Mouse (Mus musculus) forebrain, embryonic 10.5 days (tissue): ENCODE measurements at regions not wholly inside any gene's neighbourhood (a gene's known extent, or its start where the extent isn't known, plus 50 kb on each side); places are given as distances from the start of the nearest gene placed in this dataset.

Experiments
- DNase-seq: peaks from one replicate; pipeline ENCODE4 v3.0.0-alpha.2; 2017; ENCODE audit warnings: low spot score; ENCODE audit errors: extremely low spot score
- H3K27ac ChIP-seq: fragments of 300-500 bp; sonication (generic); 2 replicates; pipeline ENCODE4 v1.5.1; 2016; ENCODE audit warnings: mild to moderate bottlenecking
- H3K27me3 ChIP-seq: fragments of 300-500 bp; sonication (generic); 2 replicates; pipeline ENCODE4 v1.6.1; 2016; ENCODE audit warnings: mild to moderate bottlenecking; ENCODE audit not compliant: poor library complexity, severe bottlenecking
- H3K36me3 ChIP-seq: fragments of 300-500 bp; sonication (generic); replicated peaks from 2 replicates; pipeline ENCODE4 v1.6.1; 2016; ENCODE audit warnings: mild to moderate bottlenecking, moderate library complexity
- H3K4me1 ChIP-seq: fragments of 300-500 bp; sonication (generic); 2 replicates; pipeline ENCODE4 v1.6.1; 2016
- H3K4me3 ChIP-seq: fragments of 300-500 bp; sonication (generic); 2 replicates; pipeline ENCODE4 v1.5.1; 2016; ENCODE audit warnings: mild to moderate bottlenecking, moderate library complexity
- H3K9me3 ChIP-seq: fragments of 300-500 bp; sonication (generic); 2 replicates; pipeline ENCODE4 v1.6.1; 2016; ENCODE audit warnings: mild to moderate bottlenecking, moderate library complexity
- WGBS: fragments of 180-500 bp; shearing (Covaris S2); methylation state at CpG from one replicate; pipeline ENCODE4 v1.1.7; 2016; 5-methylcytosine and 5-hydroxymethylcytosine counted together

- 89% methylated on average over 5 of the region's 5 CpGs for WGBS
- Histone ChIP-seq H3K27me3 (peaks cover 42% of the 10 kb centered on the region), H3K27ac (no peak overlapping the region), H3K36me3 (no peaks in the 10 kb centered on the region), H3K9me3 (no peaks in the 10 kb centered on the region), H3K4me1 (no peaks in the 10 kb centered on the region), H3K4me3 (no peak overlapping the region)
- DNase-seq, result no peak
These were observed 511.3 kb downstream of the Irx1 start for GRCm38 (mm10) chr13:71452258-71452657.

GRCm38 (mm10) chr13:71437601-71438099 is 525.9 kb downstream of the Irx1 start:
- H3K27me3 ChIP-seq, result no peaks in the 10 kb centered on the region
- H3K36me3 ChIP-seq, result no peaks in the 10 kb centered on the region
- no peak for DNase-seq
- H3K27ac ChIP-seq, result no peak overlapping the region
- H3K9me3 ChIP-seq, result no peaks in the 10 kb centered on the region
- peaks cover 6% of the 10 kb centered on the region for H3K4me1 ChIP-seq
- WGBS, result 58% methylated on average over 2 of the region's 2 CpGs
- no peak overlapping the region for H3K4me3 ChIP-seq

- H3K36me3 ChIP-seq, result no peaks in the 10 kb centered on the region
- H3K4me1 ChIP-seq, result peaks cover 13% of the 10 kb centered on the region
- H3K27me3 ChIP-seq, result no peaks in the 10 kb centered on the region
- H3K9me3 ChIP-seq, result no peaks in the 10 kb centered on the region
- WGBS, result 65% methylated on average over 21 of the region's 21 CpGs
- DNase-seq, result no peak
- H3K27ac ChIP-seq, result no peak overlapping the region
- H3K4me3 ChIP-seq, result no peak overlapping the region
These were observed 559.6 kb downstream of the Irx1 start for GRCm38 (mm10) chr13:71403654-71404560.

GRCm38 (mm10) chr13:71393716-71394309 is 552.2 kb upstream of the Adamts16 start:
- no peaks in the 10 kb centered on the region for H3K9me3 ChIP-seq
- WGBS, result 91% methylated on average over 10 of the region's 10 CpGs
- no peak for DNase-seq
- no peaks in the 10 kb centered on the region for H3K27me3 ChIP-seq
- no peak overlapping the region for H3K4me3 ChIP-seq
- no peak overlapping the region for H3K27ac ChIP-seq
- H3K36me3 ChIP-seq, result no peaks in the 10 kb centered on the region
- no peaks in the 10 kb centered on the region for H3K4me1 ChIP-seq

GRCm38 (mm10) chr13:71378641-71379040 is 537.0 kb upstream of the Adamts16 start:
- Histone ChIP-seq H3K4me3 (no peak overlapping the region), H3K36me3 (no peaks in the 10 kb centered on the region), H3K27me3 (no peaks in the 10 kb centered on the region), H3K27ac (no peak overlapping the region), H3K9me3 (no peaks in the 10 kb centered on the region), H3K4me1 (peaks cover 5% of the 10 kb centered on the region)
- DNase-seq, result no peak
- WGBS, result 65% methylated on average over 2 of the region's 2 CpGs

GRCm38 (mm10) chr13:71375909-71376606 is 534.4 kb upstream of the Adamts16 start:
- Histone ChIP-seq H3K27ac (no peak overlapping the region), H3K4me3 (no peak overlapping the region), H3K4me1 (peaks cover 16% of the 10 kb centered on the region), H3K27me3 (no peaks in the 10 kb centered on the region), H3K9me3 (no peaks in the 10 kb centered on the region), H3K36me3 (no peaks in the 10 kb centered on the region)
- WGBS, result 84% methylated on average over 9 of the region's 9 CpGs
- DNase-seq, result no peak

GRCm38 (mm10) chr13:71372701-71373685 is 531.4 kb upstream of the Adamts16 start:
- Histone ChIP-seq H3K27me3 (no peaks in the 10 kb centered on the region), H3K36me3 (no peaks in the 10 kb centered on the region), H3K4me1 (peaks cover 16% of the 10 kb centered on the region), H3K9me3 (no peaks in the 10 kb centered on the region), H3K4me3 (no peak overlapping the region), H3K27ac (no peak overlapping the region)
- WGBS, result 52% methylated on average over 10 of the region's 10 CpGs
- DNase-seq, result no peak

GRCm38 (mm10) chr13:71369832-71370231 is 528.2 kb upstream of the Adamts16 start:
- WGBS, result 84% methylated on average over 3 of the region's 3 CpGs
- Histone ChIP-seq H3K27me3 (no peaks in the 10 kb centered on the region), H3K36me3 (no peaks in the 10 kb centered on the region), H3K9me3 (no peaks in the 10 kb centered on the region), H3K27ac (no peak overlapping the region), H3K4me1 (peaks cover 16% of the 10 kb centered on the region), H3K4me3 (no peak overlapping the region)
- no peak for DNase-seq

- Histone ChIP-seq H3K27ac (no peak overlapping the region), H3K4me3 (no peak overlapping the region), H3K27me3 (no peaks in the 10 kb centered on the region), H3K4me1 (no peaks in the 10 kb centered on the region), H3K9me3 (no peaks in the 10 kb centered on the region), H3K36me3 (no peaks in the 10 kb centered on the region)
- 85% methylated on average over 3 of the region's 3 CpGs for WGBS
- no peak for DNase-seq
These were observed 523.6 kb upstream of the Adamts16 start for GRCm38 (mm10) chr13:71365261-71365660.

GRCm38 (mm10) chr13:71362311-71362710 is 520.7 kb upstream of the Adamts16 start:
- Histone ChIP-seq H3K4me3 (no peak overlapping the region), H3K27me3 (no peaks in the 10 kb centered on the region), H3K9me3 (no peaks in the 10 kb centered on the region), H3K27ac (no peak overlapping the region), H3K36me3 (no peaks in the 10 kb centered on the region), H3K4me1 (no peaks in the 10 kb centered on the region)
- 86% methylated on average over 5 of the region's 5 CpGs for WGBS
- no peak for DNase-seq

GRCm38 (mm10) chr13:71359112-71359511 is 517.5 kb upstream of the Adamts16 start:
- 91% methylated on average over 11 of the region's 11 CpGs for WGBS
- no peaks in the 10 kb centered on the region for H3K4me1 ChIP-seq
- H3K9me3 ChIP-seq, result no peaks in the 10 kb centered on the region
- no peak for DNase-seq
- no peaks in the 10 kb centered on the region for H3K36me3 ChIP-seq
- H3K27me3 ChIP-seq, result no peaks in the 10 kb centered on the region
- no peak overlapping the region for H3K27ac ChIP-seq
- H3K4me3 ChIP-seq, result no peak overlapping the region

- no peaks in the 10 kb centered on the region for H3K36me3 ChIP-seq
- 87% methylated on average over 7 of the region's 7 CpGs for WGBS
- H3K4me1 ChIP-seq, result no peaks in the 10 kb centered on the region
- H3K4me3 ChIP-seq, result no peak overlapping the region
- H3K27ac ChIP-seq, result no peak overlapping the region
- no peaks in the 10 kb centered on the region for H3K9me3 ChIP-seq
- no peaks in the 10 kb centered on the region for H3K27me3 ChIP-seq
- no peak for DNase-seq
These were observed 509.2 kb upstream of the Adamts16 start for GRCm38 (mm10) chr13:71350787-71351186.
